Mouse (Mus musculus) MEL (cell line): Measurements from ENCODE around the gene Deaf1. TPM values are rescaled to one million over a fixed set of nuclear protein-coding genes. Genes with fewer than 3 reads are reported as not detected.
"Not testable (repeated sequence)": the region's sequence is repeated elsewhere in the genome, so short reads cannot be mapped to it uniquely, and the experiment has no call there.

Source experiments
- DNase-seq: peaks from one replicate; pipeline ENCODE4 v3.0.0; 2011; ENCODE audit warnings: low read depth, low spot score
- H3K27ac ChIP-seq: 2 replicates; pipeline ENCODE4 v1.5.1; 2012; ENCODE audit warnings: low read depth, mild to moderate bottlenecking, control low read depth, low read length, moderate library complexity; ENCODE audit not compliant: control insufficient read depth
- H3K27me3 ChIP-seq, 2 experiments: fragments of 150-350 bp in 1 of 2; sonication (generic) in 1 of 2; 2 replicates each; pipeline ENCODE4 v1.6.1; 2012; ENCODE audit warnings: low read length in 2 of 2, mild to moderate bottlenecking in 2 of 2, improper control_type of control experiment in 1 of 2, moderate library complexity in 1 of 2; ENCODE audit not compliant: insufficient read depth in 2 of 2, control insufficient read depth in 1 of 2
- H3K36me3 ChIP-seq, 2 experiments: 2 replicates each; pipeline ENCODE4 v1.6.1; 2012 to 2014; ENCODE audit warnings: low read length in 2 of 2, improper control_type of control experiment in 1 of 2, inconsistent platforms in 1 of 2, mild to moderate bottlenecking in 1 of 2; ENCODE audit not compliant: insufficient read depth in 2 of 2, control insufficient read depth in 1 of 2
- H3K4me1 ChIP-seq, 2 experiments: fragments of 150-350 bp in 1 of 2; sonication (generic) in 1 of 2; 2 replicates each; pipeline ENCODE4 v1.6.1; 2012; ENCODE audit warnings: low read length in 2 of 2, improper control_type of control experiment in 1 of 2, mild to moderate bottlenecking in 1 of 2; ENCODE audit not compliant: insufficient read depth in 2 of 2, control insufficient read depth in 1 of 2
- H3K4me3 ChIP-seq, 2 experiments: fragments of 150-350 bp in 1 of 2; sonication (generic) in 1 of 2; 2 replicates each; pipeline ENCODE4 v1.5.1; 2012; ENCODE audit warnings: low read depth in 2 of 2, low read length in 2 of 2, mild to moderate bottlenecking in 2 of 2, moderate library complexity in 2 of 2, control low read depth in 1 of 2, improper control_type of control experiment in 1 of 2; ENCODE audit not compliant: control insufficient read depth in 1 of 2, insufficient read depth in 1 of 2
- H3K79me2 ChIP-seq: 2 replicates; pipeline ENCODE4 v1.6.1; 2012; ENCODE audit warnings: mild to moderate bottlenecking, low read length, moderate library complexity; ENCODE audit not compliant: control insufficient read depth, poor library complexity, insufficient read depth
- H3K9ac ChIP-seq: 2 replicates; pipeline ENCODE4 v1.6.1; 2012; ENCODE audit warnings: low read depth, mild to moderate bottlenecking, control low read depth, low read length, moderate library complexity; ENCODE audit not compliant: control insufficient read depth, poor library complexity, severe bottlenecking
- H3K9me3 ChIP-seq: fragments of 150-350 bp; sonication (generic); replicated peaks from 2 replicates; pipeline ENCODE4 v1.6.1; 2012; ENCODE audit warnings: mild to moderate bottlenecking, low read length, improper control_type of control experiment, moderate library complexity; ENCODE audit not compliant: insufficient read depth
- BHLHE40 ChIP-seq: IDR thresholded peaks from 2 replicates; pipeline ENCODE4 v1.6.1; 2012; ENCODE audit warnings: low read depth, mild to moderate bottlenecking, inconsistent platforms, low read length, improper control_type of control experiment, borderline replicate concordance
- EP300 ChIP-seq, 2 experiments: IDR thresholded peaks; 2 replicates each; pipeline ENCODE4 v1.6.1; 2011; ENCODE audit warnings: improper control_type of control experiment in 2 of 2, low read length in 2 of 2, low read depth in 1 of 2, mild to moderate bottlenecking in 1 of 2
- GABPA ChIP-seq: IDR thresholded peaks from 2 replicates; pipeline ENCODE4 v1.6.1; 2012; ENCODE audit warnings: low read depth, mild to moderate bottlenecking, inconsistent platforms, low read length, improper control_type of control experiment, moderate library complexity
- GATA1 ChIP-seq: IDR thresholded peaks from 2 replicates; pipeline ENCODE4 v1.6.1; 2011; ENCODE audit warnings: low read depth, low read length, improper control_type of control experiment
- KAT2A ChIP-seq: conservative IDR thresholded peaks from 2 replicates; pipeline ENCODE4 v1.6.1; 2012; ENCODE audit warnings: low read depth, low read length, improper control_type of control experiment, inconsistent platforms
- MXI1 ChIP-seq: IDR thresholded peaks from 2 replicates; pipeline ENCODE4 v1.6.1; 2011; ENCODE audit warnings: mild to moderate bottlenecking, low read depth, low read length, improper control_type of control experiment
- MYC ChIP-seq: IDR thresholded peaks from 2 replicates; pipeline ENCODE4 v1.6.1; 2011; ENCODE audit warnings: low read depth, mild to moderate bottlenecking, low read length, improper control_type of control experiment, moderate library complexity
- NRF1 ChIP-seq: IDR thresholded peaks from 2 replicates; pipeline ENCODE4 v1.6.1; 2014; ENCODE audit warnings: low read depth, mild to moderate bottlenecking, inconsistent platforms, low read length, improper control_type of control experiment, moderate library complexity; ENCODE audit not compliant: poor library complexity, insufficient read depth, severe bottlenecking
- POLR2A ChIP-seq, 2 experiments: IDR thresholded peaks; 2 replicates each; pipeline ENCODE4 v1.6.1; 2011 to 2012; ENCODE audit warnings: low read length in 2 of 2, mild to moderate bottlenecking in 2 of 2, control low read depth in 1 of 2, improper control_type of control experiment in 1 of 2, low read depth in 1 of 2, moderate library complexity in 1 of 2; ENCODE audit not compliant: control insufficient read depth in 1 of 2, insufficient read depth in 1 of 2, poor library complexity in 1 of 2
- RCOR1 ChIP-seq: IDR thresholded peaks from 2 replicates; pipeline ENCODE4 v1.6.1; 2012; ENCODE audit warnings: low read depth, mild to moderate bottlenecking, inconsistent platforms, low read length, improper control_type of control experiment
- SIN3A ChIP-seq: IDR thresholded peaks from 2 replicates; pipeline ENCODE4 v1.6.1; 2012; ENCODE audit warnings: low read length, improper control_type of control experiment, inconsistent platforms
- ZNF384 ChIP-seq: IDR thresholded peaks from 2 replicates; pipeline ENCODE4 v1.6.1; 2012; ENCODE audit warnings: low read depth, mild to moderate bottlenecking, inconsistent platforms, low read length, improper control_type of control experiment
- polyA plus RNA-seq, 2 experiments: library from polyadenylated mRNA; stranded (reverse) in 1 of 2; unstranded in 1 of 2; fragments of >175 nt in 1 of 2; fragments of >200 nt in 1 of 2; gene quantifications; 2 replicates each; pipeline versions ENCODE4 v1.2.1 to v1.2.4; 2012; ENCODE audit warnings: low replicate concordance in 2 of 2, low read depth in 1 of 2; ENCODE audit not compliant: insufficient read length in 2 of 2, insufficient read depth in 1 of 2, missing spikeins in 1 of 2
- total RNA-seq: library from RNA; depleted of rRNA; stranded (reverse); fragments of 300-350 nt; gene quantifications from 2 replicates; pipeline ENCODE4 v1.2.3, GENCODE M21; 2012

Deaf1 gene
- total and polyA plus RNA-seq, 3 experiments = 13.2 to 91.1 TPM; not detected in 1

- no peak for TF ChIP-seq ZNF384
- TF ChIP-seq GABPA = no peak
- no peak for TF ChIP-seq POLR2A (IDR thresholded peaks at IDR 0.05; ENCODE audit: control insufficient read depth in 1 of 2, insufficient read depth in 1 of 2, low read depth in 1 of 2, low read length in 2 of 2, poor library complexity in 1 of 2)
- TF ChIP-seq BHLHE40 = no peak
- no peak for TF ChIP-seq NRF1
- TF ChIP-seq GATA1 = no peak
- no peak overlapping the region for H3K4me3 ChIP-seq
- no peak overlapping the region for H3K9ac ChIP-seq
- H3K27ac ChIP-seq = no peak overlapping the region
- H3K27me3 ChIP-seq = no peaks in the 10 kb centered on the region
- H3K79me2 ChIP-seq = no peaks in the 10 kb centered on the region
- no peak for DNase-seq
- peaks cover 2 to 3% of the 10 kb centered on the region in 2 experiments; a peak in 2 of 4 replicates for H3K4me1 ChIP-seq
- H3K9me3 ChIP-seq = no peaks in the 10 kb centered on the region
- peaks cover 0 to 2% of the 10 kb centered on the region in 2 experiments; a peak in 2 of 4 replicates for H3K36me3 ChIP-seq
These were observed 63.9 kb downstream of the Deaf1 start for GRCm38 (mm10) chr7:141263640-141264039.

- no peak overlapping the region for H3K4me3 ChIP-seq
- no peak overlapping the region for H3K9ac ChIP-seq
- no peak overlapping the region for H3K27ac ChIP-seq
- H3K9me3 ChIP-seq = no peaks in the 10 kb centered on the region
- H3K27me3 ChIP-seq = no peaks in the 10 kb centered on the region
- no peaks in the 10 kb centered on the region for H3K79me2 ChIP-seq
- no peak for TF ChIP-seq MYC
- peaks cover 0 to 12% of the 10 kb centered on the region in 2 experiments; a peak in 2 of 4 replicates for H3K36me3 ChIP-seq
- peaks cover under 1 to 1% of the 10 kb centered on the region in 2 experiments; a peak in 2 of 4 replicates for H3K4me1 ChIP-seq
- no peak for DNase-seq
These were observed 66.0 kb downstream of the Deaf1 start for GRCm38 (mm10) chr7:141261480-141261879.

GRCm38 (mm10) chr7:141256159-141256558, 71.3 kb downstream of the Deaf1 start:
- TF ChIP-seq MXI1 = peak; percentile 66
- TF ChIP-seq KAT2A = no peak
- TF ChIP-seq GATA1 = peak; percentile 51; the same call in 1 of the 2 replicates
- TF ChIP-seq SIN3A = peak; percentile 33; the same call in 1 of the 2 replicates
- TF ChIP-seq RCOR1 = peak; percentile 44; the same call in 1 of the 2 replicates
- peak; percentile 46 to 58; a peak in 2 of 4 replicates for TF ChIP-seq EP300 (IDR thresholded peaks at IDR 0.05; ENCODE audit: low read depth in 1 of 2, low read length in 2 of 2)
- peaks cover 0 to 36% of the 10 kb centered on the region in 2 experiments; a peak in 3 of 4 replicates for H3K36me3 ChIP-seq
- no peak overlapping the region for H3K9ac ChIP-seq
- no peak overlapping the region for H3K4me3 ChIP-seq
- no peaks in the 10 kb centered on the region for H3K9me3 ChIP-seq
- peak; percentile 66 for DNase-seq
- H3K79me2 ChIP-seq = no peaks in the 10 kb centered on the region
- no peak overlapping the region for H3K27ac ChIP-seq
- no peaks in the 10 kb centered on the region for H3K27me3 ChIP-seq
- no peaks in the 10 kb centered on the region; a peak in 1 of 4 replicates for H3K4me1 ChIP-seq

GRCm38 (mm10) chr7:141250486-141250885, 77.0 kb downstream of the Deaf1 start:
- not testable (repeated sequence) for H3K27me3 ChIP-seq, H3K27ac ChIP-seq, H3K79me2 ChIP-seq, H3K9ac ChIP-seq, H3K9me3 ChIP-seq, H3K4me3 ChIP-seq, H3K4me1 ChIP-seq, DNase-seq
- H3K36me3 ChIP-seq = peaks cover 0 to 39% of the 10 kb centered on the region in 2 experiments; a peak in 2 of 4 replicates
